ENCODE assay signal across 8 mouse cellular contexts in the genomic region with DNA sequence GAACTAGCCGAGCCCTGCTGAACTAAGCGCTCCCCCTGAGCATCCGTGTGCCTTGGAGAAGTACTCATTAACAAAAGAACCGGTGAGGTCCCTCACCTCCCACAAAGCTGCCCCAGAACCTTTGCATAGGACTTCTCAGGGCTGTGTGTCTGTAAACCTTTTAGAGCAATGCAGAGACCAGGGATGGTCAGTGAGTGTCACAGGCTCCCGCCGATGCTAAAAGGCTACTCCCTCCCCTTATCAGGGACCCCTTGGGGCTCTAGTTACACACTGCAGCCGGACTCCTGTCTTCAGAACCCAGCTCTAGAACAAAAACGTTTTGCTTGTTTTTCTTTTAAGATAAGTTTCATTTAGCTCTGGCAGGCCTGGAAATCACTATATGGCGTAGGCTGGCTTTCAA. TPM values are rescaled to one million over a fixed set of nuclear protein-coding genes. Genes with fewer than 3 reads are reported as not detected.
DNase-seq lines count a peak whose midpoint lies in the region; TF ChIP-seq lines count a peak whose summit lies in the region.

No protein-coding gene starts in this region.

- H3K4me3 ChIP-seq in gastrocnemius, adult 2 months = peak overlapping the region; percentile 99
- peak overlapping the region; percentile 98 for H3K4me3 ChIP-seq in E14TG2a.4 (replicated peaks; ENCODE audit: low read length)
- peak overlapping the region; percentile 94 for H3K4me3 ChIP-seq in hindbrain, embryonic 10.5 days
- peak overlapping the region; percentile 97 for H3K4me3 ChIP-seq in megakaryocyte, embryonic 14.5 days (replicated peaks)

- DNase-seq in gastrocnemius, adult 2 months = no peak
- DNase-seq in gastrocnemius, adult 8-10 months (ENCODE audit: low spot score in 2 of 2) = no peak
- DNase-seq in hindbrain, embryonic 10.5 days (ENCODE audit: low spot score) = no peak
- no peak for DNase-seq in cerebellum, adult 9-10 months
- DNase-seq in adrenal gland, postnatal 14 days = no peak
- no peak for DNase-seq in frontal cortex, postnatal 10 days (ENCODE audit: low spot score in 2 of 2)

- no peaks in the 10 kb centered on the region for H3K27me3 ChIP-seq in E14TG2a.4 (ENCODE audit: insufficient read depth, low read length)
- H3K27me3 ChIP-seq in hindbrain, embryonic 10.5 days (ENCODE audit: insufficient read depth, poor library complexity, severe bottlenecking) = no peaks in the 10 kb centered on the region
- H3K27me3 ChIP-seq in megakaryocyte, embryonic 14.5 days (replicated peaks) = no peaks in the 10 kb centered on the region

- H3K36me3 ChIP-seq in E14TG2a.4 (ENCODE audit: insufficient read depth, low read length) = peaks cover 34% of the 10 kb centered on the region
- H3K36me3 ChIP-seq in hindbrain, embryonic 10.5 days = peaks cover 32% of the 10 kb centered on the region
- H3K36me3 ChIP-seq in megakaryocyte, embryonic 14.5 days (replicated peaks; ENCODE audit: low read length) = peaks cover 32% of the 10 kb centered on the region

- no peaks in the 10 kb centered on the region for H3K9me3 ChIP-seq in E14TG2a.4 (ENCODE audit: low read length)
- H3K9me3 ChIP-seq in hindbrain, embryonic 10.5 days = no peaks in the 10 kb centered on the region
- no peaks in the 10 kb centered on the region for H3K9me3 ChIP-seq in megakaryocyte, embryonic 14.5 days

- intact Hi-C loops in gastrocnemius, adult 2 months (cut with DNase I) = loop anchor here (2.0 kb wide), 1 partner anchor 66 kb away; no protein-coding TSS in a partner anchor

- WGBS in hindbrain, embryonic 10.5 days = 21% methylated on average over 9 of the region's 9 CpGs

- peaks cover 61% of the 10 kb centered on the region for H3K4me1 ChIP-seq in E14TG2a.4 (replicated peaks; ENCODE audit: low read depth, low read length)
- peaks cover 25% of the 10 kb centered on the region for H3K4me1 ChIP-seq in hindbrain, embryonic 10.5 days (replicated peaks)
- H3K4me1 ChIP-seq in megakaryocyte, embryonic 14.5 days = peaks cover 49% of the 10 kb centered on the region

- no peak for TF ChIP-seq CTCF in gastrocnemius, adult 2 months (IDR thresholded peaks at IDR 0.05)
- no peak for TF ChIP-seq CTCF in E14TG2a.4 (conservative IDR thresholded peaks at IDR 0.05; ENCODE audit: low read length)

- peak overlapping the region; percentile 81 for H3K27ac ChIP-seq in gastrocnemius, adult 2 months
- peak overlapping the region; percentile 83 for H3K27ac ChIP-seq in hindbrain, embryonic 10.5 days

RNA-seq across cellular contexts. Expression of gene Ndufv1, which starts 0.5 kb away (rescaled TPM):
- total RNA-seq in gastrocnemius, adult 2 months (2021) = 100 to 1,000 TPM; 399 to 553 TPM
- total RNA-seq in gastrocnemius, adult 8-10 months (2022) = 100 to 1,000 TPM; 435 to 477 (median 462) TPM
- 196 and 198 TPM in 2 replicates for polyA plus RNA-seq in hindbrain, embryonic 10.5 days (2016; fragmentation: Nextera tagmentation; extraction: Ambion mirVana)
- polyA plus RNA-seq in megakaryocyte, embryonic 14.5 days (2012; ENCODE audit: insufficient read depth, low replicate concordance) = 111 and 122 TPM in 2 replicates
- total RNA-seq in adrenal gland, postnatal 14 days (2021) = 604 and 685 TPM in 2 replicates

RNA-seq across cellular contexts. Expression of gene Doc2g, which starts 10.0 kb away (rescaled TPM):
- 1 to 10 TPM in 1 of 2 experiments, under 1 TPM in 1; 0.56 to 2.6 TPM for total RNA-seq in gastrocnemius, adult 2 months (2021)
- 1 to 10 TPM in 1 of 4 experiments, under 1 TPM in 3; 0.36 to 1.2 (median 0.73) TPM for total RNA-seq in gastrocnemius, adult 8-10 months (2022)
- 3.0 and 3.8 TPM in 2 replicates for polyA plus RNA-seq in hindbrain, embryonic 10.5 days (2016; fragmentation: Nextera tagmentation; extraction: Ambion mirVana)
- 2.7 and 7.3 TPM in 2 replicates for polyA plus RNA-seq in megakaryocyte, embryonic 14.5 days (2012; ENCODE audit: insufficient read depth, low replicate concordance)
- total RNA-seq in adrenal gland, postnatal 14 days (2021) = 1.6 and 2.8 TPM in 2 replicates

RNA-seq across cellular contexts. Expression of gene Gm49405, which starts 12.6 kb away (rescaled TPM):
- under 1 TPM; 0.33 to 0.56 TPM for total RNA-seq in gastrocnemius, adult 2 months (2021)
- under 1 TPM; 0.12 to 0.39 (median 0.15) TPM for total RNA-seq in gastrocnemius, adult 8-10 months (2022)
- 3.0 and 3.1 TPM in 2 replicates for polyA plus RNA-seq in hindbrain, embryonic 10.5 days (2016; fragmentation: Nextera tagmentation; extraction: Ambion mirVana)
- 0.74 and 0.93 TPM in 2 replicates for polyA plus RNA-seq in megakaryocyte, embryonic 14.5 days (2012; ENCODE audit: insufficient read depth, low replicate concordance)
- 0.89 and 1.7 TPM in 2 replicates for total RNA-seq in adrenal gland, postnatal 14 days (2021)

RNA-seq across cellular contexts. Expression of gene Nudt8, which starts 12.7 kb away (rescaled TPM):
- total RNA-seq in gastrocnemius, adult 2 months (2021) = 10 to 100 TPM; 19.2 to 31.9 TPM
- total RNA-seq in gastrocnemius, adult 8-10 months (2022) = 10 to 100 TPM; 19.0 to 24.8 (median 22.8) TPM
- 20.1 and 22.6 TPM in 2 replicates for polyA plus RNA-seq in hindbrain, embryonic 10.5 days (2016; fragmentation: Nextera tagmentation; extraction: Ambion mirVana)
- polyA plus RNA-seq in megakaryocyte, embryonic 14.5 days (2012; ENCODE audit: insufficient read depth, low replicate concordance) = 11.7 and 19.3 TPM in 2 replicates
- total RNA-seq in adrenal gland, postnatal 14 days (2021) = 41.1 and 49.2 TPM in 2 replicates

RNA-seq across cellular contexts. Expression of gene Tbx10, which starts 20.5 kb away (rescaled TPM):
- not detected for total RNA-seq in gastrocnemius, adult 2 months (2021)
- under 1 TPM in 1 of 4 experiments, not detected in 3; 0.16 TPM for total RNA-seq in gastrocnemius, adult 8-10 months (2022)
- polyA plus RNA-seq in hindbrain, embryonic 10.5 days (2016; fragmentation: Nextera tagmentation; extraction: Ambion mirVana) = 0.88 and 2.6 TPM in 2 replicates
- not detected in 2 replicates for polyA plus RNA-seq in megakaryocyte, embryonic 14.5 days (2012; ENCODE audit: insufficient read depth, low replicate concordance)
- not detected in 2 replicates for total RNA-seq in adrenal gland, postnatal 14 days (2021)
